Mouse (Mus musculus): ENCODE data around the gene Msrb2.

The Msrb2 gene

GRCm38 (mm10) chr2:19371390-19372158, at the start of gene Msrb2:
TSS of gene Msrb2 (plus strand) at chr2:19371440.
- peaks cover 38% of the 10 kb centered on the region for H3K4me1 ChIP-seq (replicated peaks; ENCODE audit: low read depth, low read length)
- 0 out of 2 replicates have a peak, but pooled peaks cover 8% of the 10 kb centered on the region for H3K36me3 ChIP-seq (ENCODE audit: insufficient read depth, low read length)
- H3K27me3 ChIP-seq (ENCODE audit: insufficient read depth, low read length) = no peaks in the 10 kb centered on the region
- peaks cover 3% of the 10 kb centered on the region for H3K9me3 ChIP-seq (ENCODE audit: low read length)
- H3K4me3 ChIP-seq (replicated peaks; ENCODE audit: low read length) = peak within 1 kb of the TSS; percentile 90
- TF ChIP-seq CTCF (conservative IDR thresholded peaks at IDR 0.05; ENCODE audit: low read length) = peak; percentile 13; the same call in 1 of the 2 replicates
- no peak for TF ChIP-seq POU5F1 (IDR thresholded peaks at IDR 0.05; ENCODE audit: borderline replicate concordance, low read length)

GRCm38 (mm10) chr2:19322448-19322847, 48.8 kb upstream of the Msrb2 start:
- no peak overlapping the region for H3K4me3 ChIP-seq (replicated peaks; ENCODE audit: low read length)
- H3K36me3 ChIP-seq (ENCODE audit: insufficient read depth, low read length) = no peaks in the 10 kb centered on the region
- no peaks in the 10 kb centered on the region for H3K9me3 ChIP-seq (ENCODE audit: low read length)
- peaks cover 12% of the 10 kb centered on the region; the same call in 1 of the 2 replicates for H3K27me3 ChIP-seq (ENCODE audit: insufficient read depth, low read length)
- no peaks in the 10 kb centered on the region for H3K4me1 ChIP-seq (replicated peaks; ENCODE audit: low read depth, low read length)
- TF ChIP-seq POU5F1 (IDR thresholded peaks at IDR 0.05; ENCODE audit: borderline replicate concordance, low read length) (no peak), NANOG (IDR thresholded peaks at IDR 0.05; ENCODE audit: borderline replicate concordance, low read length) (no peak), CTCF (conservative IDR thresholded peaks at IDR 0.05; ENCODE audit: low read length) (no peak)

GRCm38 (mm10) chr2:19326376-19326775, 44.9 kb upstream of the Msrb2 start:
- no peak overlapping the region for H3K4me3 ChIP-seq (replicated peaks; ENCODE audit: low read length)
- no peaks in the 10 kb centered on the region for H3K4me1 ChIP-seq (replicated peaks; ENCODE audit: low read depth, low read length)
- no peaks in the 10 kb centered on the region for H3K36me3 ChIP-seq (ENCODE audit: insufficient read depth, low read length)
- H3K27me3 ChIP-seq (ENCODE audit: insufficient read depth, low read length) = no peaks in the 10 kb centered on the region
- no peak for TF ChIP-seq POU5F1 (IDR thresholded peaks at IDR 0.05; ENCODE audit: borderline replicate concordance, low read length)
- no peak for TF ChIP-seq CTCF (conservative IDR thresholded peaks at IDR 0.05; ENCODE audit: low read length)
- no peak for TF ChIP-seq NANOG (IDR thresholded peaks at IDR 0.05; ENCODE audit: borderline replicate concordance, low read length)
- no peaks in the 10 kb centered on the region for H3K9me3 ChIP-seq (ENCODE audit: low read length)

GRCm38 (mm10) chr2:19327811-19328210, 43.4 kb upstream of the Msrb2 start:
- no peak overlapping the region for H3K4me3 ChIP-seq (replicated peaks; ENCODE audit: low read length)
- H3K9me3 ChIP-seq (ENCODE audit: low read length) = no peaks in the 10 kb centered on the region
- H3K36me3 ChIP-seq (ENCODE audit: insufficient read depth, low read length) = no peaks in the 10 kb centered on the region
- TF ChIP-seq CTCF (conservative IDR thresholded peaks at IDR 0.05; ENCODE audit: low read length) (no peak), POU5F1 (IDR thresholded peaks at IDR 0.05; ENCODE audit: borderline replicate concordance, low read length) (no peak), NANOG (IDR thresholded peaks at IDR 0.05; ENCODE audit: borderline replicate concordance, low read length) (no peak)
- no peaks in the 10 kb centered on the region for H3K4me1 ChIP-seq (replicated peaks; ENCODE audit: low read depth, low read length)
- H3K27me3 ChIP-seq (ENCODE audit: insufficient read depth, low read length) = no peaks in the 10 kb centered on the region

GRCm38 (mm10) chr2:19343901-19344635, 27.2 kb upstream of the Msrb2 start:
- Histone ChIP-seq H3K27me3 (ENCODE audit: insufficient read depth, low read length) (0 out of 2 replicates have a peak, but pooled peaks cover 3% of the 10 kb centered on the region), H3K9me3 (ENCODE audit: low read length) (no peaks in the 10 kb centered on the region), H3K36me3 (ENCODE audit: insufficient read depth, low read length) (no peaks in the 10 kb centered on the region), H3K4me3 (replicated peaks; ENCODE audit: low read length) (no peak overlapping the region), H3K4me1 (replicated peaks; ENCODE audit: low read depth, low read length) (no peaks in the 10 kb centered on the region)
- TF ChIP-seq CTCF (conservative IDR thresholded peaks at IDR 0.05; ENCODE audit: low read length) (no peak), POU5F1 (IDR thresholded peaks at IDR 0.05; ENCODE audit: borderline replicate concordance, low read length) (no peak), NANOG (IDR thresholded peaks at IDR 0.05; ENCODE audit: borderline replicate concordance, low read length) (no peak)

- no peak for TF ChIP-seq POU5F1 (IDR thresholded peaks at IDR 0.05; ENCODE audit: borderline replicate concordance, low read length)
- TF ChIP-seq CTCF (conservative IDR thresholded peaks at IDR 0.05; ENCODE audit: low read length) = peak; percentile 73
- no peaks in the 10 kb centered on the region for H3K36me3 ChIP-seq (ENCODE audit: insufficient read depth, low read length)
These were observed 26.4 kb upstream of the Msrb2 start for GRCm38 (mm10) chr2:19344636-19345413.

GRCm38 (mm10) chr2:19345414-19345964, 25.8 kb upstream of the Msrb2 start:
- Histone ChIP-seq H3K9me3 (ENCODE audit: low read length) (no peaks in the 10 kb centered on the region), H3K27me3 (ENCODE audit: insufficient read depth, low read length) (0 out of 2 replicates have a peak, but pooled peaks cover 3% of the 10 kb centered on the region), H3K4me3 (replicated peaks; ENCODE audit: low read length) (no peak overlapping the region), H3K4me1 (replicated peaks; ENCODE audit: low read depth, low read length) (no peaks in the 10 kb centered on the region), H3K36me3 (ENCODE audit: insufficient read depth, low read length) (no peaks in the 10 kb centered on the region)
- no peak for TF ChIP-seq POU5F1 (IDR thresholded peaks at IDR 0.05; ENCODE audit: borderline replicate concordance, low read length)
- no peak for TF ChIP-seq NANOG (IDR thresholded peaks at IDR 0.05; ENCODE audit: borderline replicate concordance, low read length)
- no peak for TF ChIP-seq CTCF (conservative IDR thresholded peaks at IDR 0.05; ENCODE audit: low read length)

More at GRCm38 (mm10) chr2:19344636-19345413, 26.4 kb upstream of the Msrb2 start:
- Histone ChIP-seq H3K4me1 (replicated peaks; ENCODE audit: low read depth, low read length) (no peaks in the 10 kb centered on the region), H3K9me3 (ENCODE audit: low read length) (no peaks in the 10 kb centered on the region), H3K27me3 (ENCODE audit: insufficient read depth, low read length) (0 out of 2 replicates have a peak, but pooled peaks cover 3% of the 10 kb centered on the region), H3K4me3 (replicated peaks; ENCODE audit: low read length) (no peak overlapping the region)
